Mouse (Mus musculus) ovary, adult 2 months (tissue): ENCODE results near the gene Hspa12a. TPM values are rescaled to one million over a fixed set of nuclear protein-coding genes. Genes with fewer than 3 reads are reported as not detected.

Source experiments
- polyA plus RNA-seq: library from polyadenylated mRNA; depleted of rRNA; stranded (reverse); fragments of >200 nt; gene quantifications from 2 replicates; pipeline ENCODE4 v1.2.3, GENCODE M21; 2012; rRNA removed

The Hspa12a gene
- 26.6 and 28.6 TPM in 2 replicates for polyA plus RNA-seq

GRCm38 (mm10) chr19:58942841-58943828 lies at the start of gene Hspa12a, which contains the start of gene Eno4:
TSS of gene Hspa12a (minus strand) at chr19:58943654.
TSS of gene Eno4 (plus strand) at chr19:58943425.

DNA sequence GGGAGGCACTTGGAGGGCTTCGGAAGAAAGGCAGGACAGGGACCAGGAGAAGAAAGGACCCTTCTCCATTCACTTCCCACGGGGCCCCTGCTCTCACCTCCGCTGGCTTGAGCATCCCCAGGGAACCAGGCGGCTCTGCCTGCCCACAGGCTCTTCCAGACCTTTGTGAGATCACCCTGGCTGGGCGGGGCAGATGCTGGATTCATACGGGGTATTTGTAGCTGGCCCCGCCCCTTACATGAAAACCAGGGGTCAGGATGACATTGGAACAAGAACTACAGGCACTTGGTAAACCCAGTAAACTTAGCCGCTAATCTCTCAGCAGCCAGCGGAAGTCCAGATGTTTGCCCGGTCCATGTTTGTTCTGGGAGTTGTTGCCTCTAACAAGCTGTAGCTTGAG lies 149.2 kb downstream of the Hspa12a start, which contains the start of gene 1700019N19Rik:
1700019N19Rik (minus strand) TSS at position 178 of the 400 bp plus-strand sequence.

GRCm38 (mm10) chr19:58759423-58759822 lies 184.0 kb downstream of the Hspa12a start, which contains the start of gene Pnliprp2:
TSS of gene Pnliprp2 (plus strand) at chr19:58759719.

Other genes starting within 250 kb of the Hspa12a start
- gene Pnliprp1, start 214.8 kb downstream of the Hspa12a start, polyA plus RNA-seq: 0.57 and 0.77 TPM in 2 replicates
- 0.10 TPM in 1 of 2 replicates, not detected in the other for gene Pnliprp2, start 183.9 kb downstream of the Hspa12a start, polyA plus RNA-seq
- 0.50 and 1.6 TPM in 2 replicates for gene 1700019N19Rik, start 149.2 kb downstream of the Hspa12a start, polyA plus RNA-seq
- 2.3 and 2.4 TPM in 2 replicates for gene Eno4, start 229 bp downstream of the Hspa12a start, polyA plus RNA-seq
- 1.8 and 2.0 TPM in 2 replicates for gene Shtn1, start 132.4 kb upstream of the Hspa12a start, polyA plus RNA-seq
- 0.14 TPM in 1 of 2 replicates, not detected in the other for gene Vax1, start 226.4 kb upstream of the Hspa12a start, polyA plus RNA-seq